10 mouse cellular contexts compared by ENCODE assay signal in the genomic region with DNA sequence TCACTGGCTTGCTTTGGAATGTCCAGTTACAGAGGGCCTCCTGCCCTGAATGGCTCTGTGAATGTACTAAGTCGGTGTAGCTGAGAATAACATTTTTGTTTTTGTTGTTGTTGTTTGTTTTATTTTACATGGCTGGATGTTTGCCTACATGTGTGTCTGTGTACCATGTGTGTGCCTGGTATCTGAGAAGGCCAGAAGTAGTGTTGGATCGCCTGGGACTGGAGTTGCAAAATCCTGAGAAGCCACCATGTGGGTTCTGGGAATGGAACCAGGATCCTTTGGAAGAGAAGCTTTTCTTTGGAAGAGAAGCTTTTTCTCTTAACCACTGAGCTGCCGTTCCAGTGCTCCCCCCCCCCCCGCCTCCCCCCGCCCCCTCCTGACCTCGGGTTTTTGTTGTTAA. TPM values are rescaled to one million over a fixed set of nuclear protein-coding genes. Genes with fewer than 3 reads are reported as not detected.
DNase-seq lines count a peak whose midpoint lies in the region; ATAC-seq and TF ChIP-seq lines count a peak whose summit lies in the region.
"Had no signal": no experiment of that assay in that cellular context is flagged by ENCODE, and none has a peak within 500 bp of the region (broad histone marks: within the 10 kb centered on the region; RNA-seq: fewer than 3 reads in every experiment).

No protein-coding gene starts in this region.

- peak overlapping the region; percentile 92; the same call in 1 of the 2 replicates for H3K4me3 ChIP-seq in lung, embryonic 14.5 days (ENCODE audit: low read depth, low read length)
- H3K4me3 ChIP-seq in limb, embryonic 15.5 days: peak overlapping the region; percentile 95; the same call in 1 of the 2 replicates
- H3K4me3 ChIP-seq in stomach, embryonic 16.5 days (replicated peaks; ENCODE audit: low read length): 0 out of 2 replicates have a peak overlapping the region, but pooled peaks have one; percentile 97

- peak overlapping the region; percentile 78 for H3K4me2 ChIP-seq in lung, embryonic 14.5 days
- H3K4me2 ChIP-seq in limb, embryonic 15.5 days: no peak overlapping the region
- peak overlapping the region; percentile 74 for H3K4me2 ChIP-seq in stomach, embryonic 16.5 days (ENCODE audit: low read depth, low read length)

- 27% methylated on average over 6 of the region's 6 CpGs for WGBS in lung, embryonic 14.5 days
- 37% methylated on average over 6 of the region's 6 CpGs for WGBS in limb, embryonic 15.5 days
- 27% methylated on average over 6 of the region's 6 CpGs for WGBS in stomach, embryonic 16.5 days

- peaks cover 51% of the 10 kb centered on the region for H3K4me1 ChIP-seq in lung, embryonic 14.5 days (ENCODE audit: insufficient read depth)
- H3K4me1 ChIP-seq in limb, embryonic 15.5 days: peaks cover 67% of the 10 kb centered on the region
- H3K4me1 ChIP-seq in stomach, embryonic 16.5 days (ENCODE audit: control insufficient read depth, insufficient read depth, low read length): peaks cover 51% of the 10 kb centered on the region

- peaks cover 10% of the 10 kb centered on the region for H3K36me3 ChIP-seq in lung, embryonic 14.5 days (ENCODE audit: insufficient read depth)
- peaks cover 9% of the 10 kb centered on the region; the same call in 1 of the 2 replicates for H3K36me3 ChIP-seq in limb, embryonic 15.5 days
- no peaks in the 10 kb centered on the region for H3K36me3 ChIP-seq in stomach, embryonic 16.5 days (ENCODE audit: control insufficient read depth, insufficient read depth, low read length)

- no peak for ATAC-seq in lung, embryonic 14.5 days (ENCODE audit: insufficient read depth)
- no peak for ATAC-seq in limb, embryonic 15.5 days (ENCODE audit: insufficient number of reproducible peaks, low FRiP score, low TSS enrichment, low read depth)
- no peak for ATAC-seq in stomach, embryonic 16.5 days (ENCODE audit: insufficient read depth, low FRiP score)

- no peak overlapping the region for H3K9ac ChIP-seq in lung, embryonic 14.5 days
- no peak overlapping the region for H3K9ac ChIP-seq in limb, embryonic 15.5 days
- H3K9ac ChIP-seq in stomach, embryonic 16.5 days (ENCODE audit: low read length): no peak overlapping the region

- peak overlapping the region; percentile 96; the same call in 1 of the 2 replicates for H3K27ac ChIP-seq in lung, embryonic 14.5 days (ENCODE audit: low read depth)
- H3K27ac ChIP-seq in limb, embryonic 15.5 days: peak overlapping the region; percentile 98; the same call in 1 of the 2 replicates
- H3K27ac ChIP-seq in stomach, embryonic 16.5 days (ENCODE audit: low read length): peak overlapping the region; percentile 99

- no peaks in the 10 kb centered on the region for H3K27me3 ChIP-seq in lung, embryonic 14.5 days (ENCODE audit: insufficient read depth, low read length)
- no peaks in the 10 kb centered on the region for H3K27me3 ChIP-seq in limb, embryonic 15.5 days
- H3K27me3 ChIP-seq in stomach, embryonic 16.5 days (ENCODE audit: control insufficient read depth, insufficient read depth, low read length): no peaks in the 10 kb centered on the region

- peak; percentile 52 for DNase-seq in adrenal gland, postnatal 10 days
- no peak for DNase-seq in adrenal gland, postnatal 25 days
- DNase-seq in lung, embryonic 14.5 days: no peak
- no peak for DNase-seq in lung, postnatal 36 days
- DNase-seq in gastrocnemius, adult 18-20 months (ENCODE audit: low spot score): no peak
- no peak for DNase-seq in testis, postnatal 14 days (ENCODE audit: low spot score)
- DNase-seq: thymus, postnatal 14 days had no signal

- no peak for TF ChIP-seq CTCF in lung, embryonic 14.5 days (IDR thresholded peaks at IDR 0.05; ENCODE audit: low read depth)

- no peaks in the 10 kb centered on the region for H3K9me3 ChIP-seq in lung, embryonic 14.5 days (ENCODE audit: low read depth, low read length)
- H3K9me3 ChIP-seq in limb, embryonic 15.5 days: no peaks in the 10 kb centered on the region
- H3K9me3 ChIP-seq in stomach, embryonic 16.5 days (replicated peaks; ENCODE audit: control insufficient read depth, low read length): no peaks in the 10 kb centered on the region

RNA-seq across cellular contexts. Expression of gene Lasp1, which starts 3.7 kb away (rescaled TPM):
- total RNA-seq in adrenal gland, postnatal 10 days (2021): 100 to 1,000 TPM; 107 to 122 TPM
- 103 and 142 TPM in 2 replicates for total RNA-seq in adrenal gland, postnatal 25 days (2021)
- 110 and 123 TPM in 2 replicates for polyA plus RNA-seq in lung, embryonic 14.5 days (2014; fragmentation: Nextera tagmentation; extraction: Ambion mirVana)
- polyA plus RNA-seq in limb, embryonic 15.5 days (2015; fragmentation: Nextera tagmentation; extraction: Ambion mirVana): 128 and 131 TPM in 2 replicates
- 130 and 143 TPM in 2 replicates for polyA plus RNA-seq in stomach, embryonic 16.5 days (2015; fragmentation: Nextera tagmentation; extraction: Ambion mirVana)
- total RNA-seq in gastrocnemius, adult 18-20 months (2021): 10 to 100 TPM; 10.0 to 19.2 TPM

RNA-seq across cellular contexts. Expression of gene Rpl23, which starts 20.3 kb away (rescaled TPM):
- 100 to 1,000 TPM; 958 to 975 TPM for total RNA-seq in adrenal gland, postnatal 10 days (2021)
- total RNA-seq in adrenal gland, postnatal 25 days (2021): 741 and 851 TPM in 2 replicates
- 663 and 721 TPM in 2 replicates for polyA plus RNA-seq in lung, embryonic 14.5 days (2014; fragmentation: Nextera tagmentation; extraction: Ambion mirVana)
- polyA plus RNA-seq in limb, embryonic 15.5 days (2015; fragmentation: Nextera tagmentation; extraction: Ambion mirVana): 447 and 586 TPM in 2 replicates
- 439 and 586 TPM in 2 replicates for polyA plus RNA-seq in stomach, embryonic 16.5 days (2015; fragmentation: Nextera tagmentation; extraction: Ambion mirVana)
- total RNA-seq in gastrocnemius, adult 18-20 months (2021): 100 to 1,000 TPM; 426 to 450 TPM

RNA-seq across cellular contexts. Expression of gene 1700001P01Rik, which starts 26.8 kb away (rescaled TPM):
- total RNA-seq in adrenal gland, postnatal 10 days (2021): under 1 TPM in 1 of 2 experiments, not detected in 1; 0.51 TPM
- total RNA-seq in adrenal gland, postnatal 25 days (2021): not detected in 2 replicates
- polyA plus RNA-seq in lung, embryonic 14.5 days (2014; fragmentation: Nextera tagmentation; extraction: Ambion mirVana): 0.32 TPM in 1 of 2 replicates, not detected in the other
- polyA plus RNA-seq in limb, embryonic 15.5 days (2015; fragmentation: Nextera tagmentation; extraction: Ambion mirVana): 0.35 TPM in 1 of 2 replicates, not detected in the other
- not detected in 2 replicates for polyA plus RNA-seq in stomach, embryonic 16.5 days (2015; fragmentation: Nextera tagmentation; extraction: Ambion mirVana)
- total RNA-seq in gastrocnemius, adult 18-20 months (2021): not detected
- polyA plus RNA-seq: embryonic facial prominence, embryonic 14.5 days had no signal

RNA-seq across cellular contexts. Expression of gene Cwc25, which starts 36.1 kb away (rescaled TPM):
- total RNA-seq in adrenal gland, postnatal 10 days (2021): 10 to 100 TPM; 19.9 to 20.0 TPM
- total RNA-seq in adrenal gland, postnatal 25 days (2021): 19.5 and 22.6 TPM in 2 replicates
- polyA plus RNA-seq in lung, embryonic 14.5 days (2014; fragmentation: Nextera tagmentation; extraction: Ambion mirVana): 13.3 and 14.2 TPM in 2 replicates
- 17.3 and 19.1 TPM in 2 replicates for polyA plus RNA-seq in limb, embryonic 15.5 days (2015; fragmentation: Nextera tagmentation; extraction: Ambion mirVana)
- polyA plus RNA-seq in stomach, embryonic 16.5 days (2015; fragmentation: Nextera tagmentation; extraction: Ambion mirVana): 15.0 and 16.3 TPM in 2 replicates
- 1 to 10 TPM; 5.2 to 5.9 TPM for total RNA-seq in gastrocnemius, adult 18-20 months (2021)

RNA-seq across cellular contexts. Expression of gene B230217C12Rik, which starts 38.1 kb away (rescaled TPM):
- total RNA-seq in adrenal gland, postnatal 10 days (2021): 1 to 10 TPM; 2.0 to 3.1 TPM
- 5.1 and 5.5 TPM in 2 replicates for total RNA-seq in adrenal gland, postnatal 25 days (2021)
- polyA plus RNA-seq in lung, embryonic 14.5 days (2014; fragmentation: Nextera tagmentation; extraction: Ambion mirVana): 6.1 and 6.8 TPM in 2 replicates
- polyA plus RNA-seq in limb, embryonic 15.5 days (2015; fragmentation: Nextera tagmentation; extraction: Ambion mirVana): 4.5 and 5.3 TPM in 2 replicates
- 3.7 and 3.8 TPM in 2 replicates for polyA plus RNA-seq in stomach, embryonic 16.5 days (2015; fragmentation: Nextera tagmentation; extraction: Ambion mirVana)
- total RNA-seq in gastrocnemius, adult 18-20 months (2021): under 1 TPM; 0.19 to 0.34 TPM
